Mouse (Mus musculus): ENCODE measurements around the gene Bpifa5. TPM values are rescaled to one million over a fixed set of nuclear protein-coding genes. Genes with fewer than 3 reads are reported as not detected.
"Not testable (repeated sequence)": the region's sequence is repeated elsewhere in the genome, so short reads cannot be mapped to it uniquely, and the experiment has no call there.

Gene Bpifa5
- not detected in 2 replicates for polyA plus RNA-seq (2015; fragmentation: Nextera tagmentation; extraction: Ambion mirVana)

DNA sequence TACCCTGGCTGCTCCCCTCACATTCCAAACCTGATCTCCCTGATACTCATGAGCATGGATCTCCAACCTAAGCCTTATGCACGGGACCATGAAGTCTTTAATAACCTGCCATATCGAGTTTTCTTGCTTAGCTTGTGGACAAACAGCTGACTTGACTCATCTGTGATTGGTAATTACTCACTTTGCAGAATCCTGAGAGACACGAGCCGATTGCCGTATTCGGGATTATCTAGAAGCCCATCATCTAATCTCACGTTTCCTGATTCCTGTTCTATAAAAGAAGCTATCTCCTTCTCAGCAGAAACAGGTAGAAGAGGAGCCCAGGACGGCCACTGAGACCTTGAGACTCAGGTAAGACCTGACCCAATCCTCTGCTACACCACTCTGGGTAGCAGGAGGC is at the start of gene Bpifa5:
Gene Bpifa5, plus strand, starts transcription at position 301 of the 400 bp plus-strand sequence.
- Histone ChIP-seq H3K4me2 (no peak within 1 kb of the TSS), H3K36me3 (replicated peaks) (no peaks in the 10 kb centered on the region), H3K4me1 (replicated peaks) (no peaks in the 10 kb centered on the region), H3K27ac (replicated peaks) (no peak within 1 kb of the TSS), H3K9ac (no peak within 1 kb of the TSS), H3K9me3 (replicated peaks) (no peaks in the 10 kb centered on the region), H3K27me3 (no peaks in the 10 kb centered on the region), H3K4me3 (replicated peaks) (no peak within 1 kb of the TSS)
- no peak for ATAC-seq (ENCODE audit: insufficient read depth)
- WGBS (ENCODE audit: insufficient replicate concordance) = 55% methylated on average over 8 of the region's 8 CpGs

GRCm38 (mm10) chr2:154117381-154117780 is 45.0 kb upstream of the Bpifa5 start:
- no peaks in the 10 kb centered on the region for H3K36me3 ChIP-seq (replicated peaks)
- H3K9ac ChIP-seq = no peak overlapping the region
- no peak overlapping the region for H3K4me2 ChIP-seq
- H3K9me3 ChIP-seq (replicated peaks) = no peaks in the 10 kb centered on the region
- WGBS (ENCODE audit: insufficient replicate concordance) = 51% methylated on average over 3 of the region's 3 CpGs
- no peak overlapping the region for H3K27ac ChIP-seq (replicated peaks)
- ATAC-seq (ENCODE audit: insufficient read depth) = no peak
- no peak overlapping the region for H3K4me3 ChIP-seq (replicated peaks)
- no peaks in the 10 kb centered on the region for H3K4me1 ChIP-seq (replicated peaks)
- no peaks in the 10 kb centered on the region for H3K27me3 ChIP-seq

DNA sequence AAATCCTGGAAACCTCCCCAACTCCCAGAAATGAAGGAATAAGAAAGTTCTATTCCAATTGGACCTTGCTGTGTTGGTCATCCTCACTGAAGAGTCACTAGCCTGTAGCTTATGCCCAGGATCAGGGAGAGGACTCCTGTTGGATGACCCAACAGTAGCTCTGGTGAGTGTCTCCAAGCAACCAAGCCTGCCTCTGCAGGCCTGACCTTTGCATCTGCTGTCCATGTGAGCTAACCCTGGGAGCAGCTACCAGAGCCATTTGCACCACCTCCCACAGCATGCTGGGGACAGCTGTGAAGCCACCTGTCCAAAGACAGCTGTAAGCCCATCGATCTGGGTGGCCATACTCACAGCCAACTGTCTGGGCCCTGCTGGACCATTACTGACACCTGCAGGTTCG is 32.3 kb upstream of the Bpifa5 start, which contains the start of gene Bpifa3:
Gene Bpifa3, plus strand, starts transcription at position 217 of the 400 bp plus-strand sequence.
- no peaks in the 10 kb centered on the region for H3K27me3 ChIP-seq
- no peak within 1 kb of the TSS for H3K4me2 ChIP-seq
- no peak within 1 kb of the TSS for H3K9ac ChIP-seq
- no peaks in the 10 kb centered on the region for H3K9me3 ChIP-seq (replicated peaks)
- ATAC-seq (ENCODE audit: insufficient read depth) = no peak
- no peaks in the 10 kb centered on the region for H3K4me1 ChIP-seq (replicated peaks)
- no peaks in the 10 kb centered on the region for H3K36me3 ChIP-seq (replicated peaks)
- WGBS (ENCODE audit: insufficient replicate concordance) = 30% methylated on average over 2 of the region's 2 CpGs
- H3K4me3 ChIP-seq (replicated peaks) = no peak within 1 kb of the TSS
- H3K27ac ChIP-seq (replicated peaks) = no peak within 1 kb of the TSS

DNA sequence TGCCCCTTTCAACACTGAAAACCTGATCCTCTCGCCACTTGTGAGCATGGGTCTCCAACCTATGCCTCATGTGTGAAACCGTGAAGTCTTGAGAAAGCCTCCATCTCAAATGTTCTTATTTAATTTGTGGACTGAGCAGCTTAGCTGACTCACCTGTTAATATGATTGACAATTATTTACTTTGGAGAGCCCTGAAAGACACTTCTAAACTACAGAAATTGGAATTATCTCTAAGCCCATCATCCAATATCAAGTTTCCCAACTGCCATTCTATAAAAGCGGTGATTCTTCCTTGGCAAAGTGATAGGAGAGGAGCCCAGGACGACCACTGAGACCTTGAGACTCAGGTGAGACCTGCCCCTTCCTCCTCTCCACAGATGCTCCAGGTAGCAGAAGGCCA is 19.8 kb upstream of the Bpifa5 start, which contains the start of gene Bpifa1:
Gene Bpifa1, plus strand, starts transcription at position 301 of the 400 bp plus-strand sequence.
- Histone ChIP-seq H3K4me2 (no peak within 1 kb of the TSS), H3K4me3 (replicated peaks) (no peak within 1 kb of the TSS), H3K9me3 (replicated peaks) (no peaks in the 10 kb centered on the region), H3K27me3 (no peaks in the 10 kb centered on the region), H3K4me1 (replicated peaks) (no peaks in the 10 kb centered on the region), H3K36me3 (replicated peaks) (no peaks in the 10 kb centered on the region), H3K9ac (no peak within 1 kb of the TSS), H3K27ac (replicated peaks) (no peak within 1 kb of the TSS)
- no peak for ATAC-seq (ENCODE audit: insufficient read depth)
- 54% methylated on average over 4 of the region's 4 CpGs for WGBS (ENCODE audit: insufficient replicate concordance)

DNA sequence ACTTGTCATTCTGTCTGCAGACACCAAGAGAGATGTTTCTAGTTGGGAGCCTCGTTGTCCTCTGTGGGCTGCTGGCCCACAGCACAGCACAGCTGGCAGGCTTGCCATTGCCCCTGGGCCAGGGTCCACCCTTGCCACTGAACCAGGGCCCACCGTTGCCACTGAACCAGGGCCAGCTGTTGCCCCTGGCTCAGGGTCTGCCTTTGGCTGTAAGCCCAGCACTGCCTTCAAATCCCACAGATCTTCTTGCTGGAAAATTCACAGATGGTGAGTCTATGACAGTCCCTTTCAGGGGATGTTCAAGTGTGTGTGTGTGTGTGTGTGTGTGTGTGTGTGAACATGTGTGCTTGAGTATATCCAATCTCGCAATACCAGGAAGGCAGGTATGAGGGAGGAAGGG is 18.7 kb upstream of the Bpifa5 start:
- no peak overlapping the region for H3K4me3 ChIP-seq (replicated peaks)
- no peak overlapping the region for H3K27ac ChIP-seq (replicated peaks)
- no peak overlapping the region for H3K9ac ChIP-seq
- H3K4me2 ChIP-seq = no peak overlapping the region
- H3K4me1 ChIP-seq (replicated peaks) = no peaks in the 10 kb centered on the region
- no peak for ATAC-seq (ENCODE audit: insufficient read depth)
- no peaks in the 10 kb centered on the region for H3K9me3 ChIP-seq (replicated peaks)
- H3K27me3 ChIP-seq = no peaks in the 10 kb centered on the region
- no peaks in the 10 kb centered on the region for H3K36me3 ChIP-seq (replicated peaks)
- 49% methylated on average over 3 of the region's 3 CpGs for WGBS (ENCODE audit: insufficient replicate concordance)

DNA sequence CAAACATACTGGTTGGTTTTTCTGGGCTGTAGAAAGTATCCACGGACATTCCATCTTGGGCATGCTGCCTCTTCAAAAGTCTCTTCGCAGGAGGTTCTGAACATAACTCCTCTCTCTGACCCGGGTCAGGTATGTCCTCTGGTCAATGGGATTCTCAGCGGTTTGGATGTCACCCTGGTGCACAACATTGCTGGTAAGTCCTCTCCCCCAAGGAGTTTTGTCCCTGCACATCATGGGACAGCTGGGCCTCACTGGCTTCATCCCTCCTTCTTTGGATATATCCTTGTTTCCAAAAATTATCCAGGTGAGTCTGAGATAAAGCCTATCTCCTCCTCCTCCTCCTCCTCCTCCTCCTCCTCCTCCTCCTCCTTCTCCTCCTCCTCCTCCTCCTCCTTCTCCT is 14.9 kb upstream of the Bpifa5 start:
- H3K27ac ChIP-seq (replicated peaks) = no peak overlapping the region
- H3K4me2 ChIP-seq = no peak overlapping the region
- no peaks in the 10 kb centered on the region for H3K9me3 ChIP-seq (replicated peaks)
- H3K4me1 ChIP-seq (replicated peaks) = no peaks in the 10 kb centered on the region
- 60% methylated on average over 4 of the region's 4 CpGs for WGBS (ENCODE audit: insufficient replicate concordance)
- H3K9ac ChIP-seq = no peak overlapping the region
- no peak overlapping the region for H3K4me3 ChIP-seq (replicated peaks)
- ATAC-seq (ENCODE audit: insufficient read depth) = no peak
- no peaks in the 10 kb centered on the region for H3K36me3 ChIP-seq (replicated peaks)
- H3K27me3 ChIP-seq = no peaks in the 10 kb centered on the region

DNA sequence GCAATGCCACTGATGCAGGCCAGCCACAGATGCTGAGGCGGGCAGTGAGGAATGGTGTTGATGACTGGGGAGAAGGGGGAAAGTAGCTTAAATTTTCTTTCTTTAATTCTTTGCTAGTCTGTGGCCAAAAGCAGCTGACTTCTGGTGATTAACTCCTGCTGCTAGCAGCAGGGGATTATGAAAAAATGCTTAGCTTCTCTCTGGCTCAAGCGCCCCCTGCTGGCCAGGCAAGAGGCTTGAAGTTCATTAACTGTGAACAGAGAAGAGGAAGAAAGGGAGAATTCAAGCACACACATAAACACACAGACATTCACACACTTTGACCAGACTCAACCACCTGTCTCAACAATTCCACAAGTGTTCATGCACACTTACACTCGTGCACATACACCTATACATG is 4.0 kb upstream of the Bpifa5 start:
- Histone ChIP-seq H3K36me3 (replicated peaks) (no peaks in the 10 kb centered on the region), H3K4me3 (replicated peaks) (no peak overlapping the region), H3K9me3 (replicated peaks) (no peaks in the 10 kb centered on the region), H3K4me1 (replicated peaks) (no peaks in the 10 kb centered on the region), H3K27ac (replicated peaks) (no peak overlapping the region), H3K27me3 (no peaks in the 10 kb centered on the region), H3K9ac (no peak overlapping the region), H3K4me2 (no peak overlapping the region)
- no peak for ATAC-seq (ENCODE audit: insufficient read depth)
- WGBS (ENCODE audit: insufficient replicate concordance) = 28% methylated on average over 3 of the region's 3 CpGs

GRCm38 (mm10) chr2:154163306-154163705 is 899 bp downstream of the Bpifa5 start:
- Histone ChIP-seq H3K4me3 (replicated peaks) (no peak overlapping the region), H3K4me1 (replicated peaks) (no peaks in the 10 kb centered on the region), H3K9me3 (replicated peaks) (no peaks in the 10 kb centered on the region), H3K4me2 (no peak overlapping the region), H3K27me3 (no peaks in the 10 kb centered on the region), H3K36me3 (replicated peaks) (no peaks in the 10 kb centered on the region), H3K27ac (replicated peaks) (no peak overlapping the region), H3K9ac (no peak overlapping the region)
- no peak for ATAC-seq (ENCODE audit: insufficient read depth)
- 68% methylated on average over 5 of the region's 5 CpGs for WGBS (ENCODE audit: insufficient replicate concordance)

GRCm38 (mm10) chr2:154169172-154169571 is 6.8 kb downstream of the Bpifa5 start:
- Histone ChIP-seq H3K27me3 (no peaks in the 10 kb centered on the region), H3K9me3 (replicated peaks) (no peaks in the 10 kb centered on the region), H3K36me3 (replicated peaks) (no peaks in the 10 kb centered on the region), H3K27ac (replicated peaks) (no peak overlapping the region), H3K4me1 (replicated peaks) (no peaks in the 10 kb centered on the region), H3K4me2 (no peak overlapping the region), H3K9ac (no peak overlapping the region), H3K4me3 (replicated peaks) (no peak overlapping the region)
- no peak for ATAC-seq (ENCODE audit: insufficient read depth)
- 39% methylated on average over 3 of the region's 3 CpGs for WGBS (ENCODE audit: insufficient replicate concordance)

DNA sequence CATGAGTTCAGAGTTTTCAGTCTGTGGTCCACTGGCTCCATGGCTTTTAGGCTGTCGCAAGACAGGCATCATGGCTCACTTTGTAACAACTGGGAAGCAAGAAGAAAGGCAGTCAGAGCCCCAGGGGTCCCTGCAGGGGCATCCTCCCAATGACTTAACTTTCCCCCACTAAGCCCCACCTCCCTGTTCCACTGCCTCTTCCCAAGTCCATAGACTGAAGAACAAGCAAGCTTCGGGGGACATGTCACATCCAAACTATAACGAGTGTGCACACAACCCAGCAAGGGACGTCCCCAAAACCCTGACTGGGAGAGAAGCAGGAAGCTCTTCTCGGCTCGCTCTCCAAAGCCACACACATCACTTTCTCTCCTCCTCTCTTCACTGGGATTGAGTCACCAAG is 9.2 kb downstream of the Bpifa5 start:
- no peak overlapping the region for H3K9ac ChIP-seq
- H3K36me3 ChIP-seq (replicated peaks) = no peaks in the 10 kb centered on the region
- H3K4me1 ChIP-seq (replicated peaks) = no peaks in the 10 kb centered on the region
- H3K4me3 ChIP-seq (replicated peaks) = no peak overlapping the region
- no peak for ATAC-seq (ENCODE audit: insufficient read depth)
- H3K4me2 ChIP-seq = no peak overlapping the region
- no peaks in the 10 kb centered on the region for H3K27me3 ChIP-seq
- no peaks in the 10 kb centered on the region for H3K9me3 ChIP-seq (replicated peaks)
- H3K27ac ChIP-seq (replicated peaks) = no peak overlapping the region
- WGBS (ENCODE audit: insufficient replicate concordance) = 58% methylated on average over 6 of the region's 6 CpGs

GRCm38 (mm10) chr2:154173313-154173712 is 10.9 kb downstream of the Bpifa5 start:
- no peaks in the 10 kb centered on the region for H3K36me3 ChIP-seq (replicated peaks)
- H3K4me2 ChIP-seq = no peak overlapping the region
- H3K4me3 ChIP-seq (replicated peaks) = no peak overlapping the region
- H3K27me3 ChIP-seq = no peaks in the 10 kb centered on the region
- ATAC-seq (ENCODE audit: insufficient read depth) = no peak
- H3K4me1 ChIP-seq (replicated peaks) = no peaks in the 10 kb centered on the region
- no peak overlapping the region for H3K9ac ChIP-seq
- H3K9me3 ChIP-seq (replicated peaks) = no peaks in the 10 kb centered on the region
- 14% methylated on average over 1 of the region's 1 CpGs for WGBS (ENCODE audit: insufficient replicate concordance)
- no peak overlapping the region for H3K27ac ChIP-seq (replicated peaks)

DNA sequence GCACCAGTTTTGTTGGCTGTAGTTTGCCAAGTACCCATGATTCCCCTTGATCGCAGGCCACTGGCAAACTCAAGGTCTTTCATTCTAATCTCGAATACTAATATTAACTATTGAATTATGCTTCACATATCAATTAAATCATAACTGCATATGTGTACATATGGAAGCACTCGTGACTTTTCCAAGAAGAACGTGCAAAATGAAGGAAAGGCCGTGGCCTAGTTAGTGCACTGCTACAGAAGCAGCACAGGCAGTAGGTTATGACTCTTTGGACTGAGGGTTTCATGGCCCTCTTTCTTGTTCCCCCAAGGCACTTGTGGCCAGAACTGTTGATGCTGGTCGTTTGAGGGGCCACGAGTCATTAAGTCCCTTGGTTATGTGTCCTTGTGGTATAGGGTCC is 19.5 kb downstream of the Bpifa5 start:
- H3K4me2 ChIP-seq; H3K9ac ChIP-seq; H3K27ac ChIP-seq (replicated peaks); ATAC-seq (ENCODE audit: insufficient read depth); H3K4me1 ChIP-seq (replicated peaks); H3K4me3 ChIP-seq (replicated peaks); H3K36me3 ChIP-seq (replicated peaks); H3K9me3 ChIP-seq (replicated peaks); H3K27me3 ChIP-seq: not testable (repeated sequence)
- 59% methylated on average over 7 of the region's 7 CpGs for WGBS (ENCODE audit: insufficient replicate concordance)

Data from liver, embryonic 15.5 days (tissue).